Mouse (Mus musculus) cortical plate, adult 2 months (tissue): ENCODE data around the gene Zc3hc1.

Experiments used
- CTCF ChIP-seq: fragments of 200-500 bp; IDR thresholded peaks from 2 replicates; pipeline ENCODE4 v1.5.1; 2011; ENCODE audit warnings: mild to moderate bottlenecking, control low read depth, low read length; ENCODE audit not compliant: insufficient read depth; ENCODE audit errors: extremely low read depth
- POLR2A ChIP-seq: fragments of 200-500 bp; IDR thresholded peaks from 2 replicates; pipeline ENCODE4 v1.6.1; 2011; ENCODE audit warnings: mild to moderate bottlenecking, low read length, control low read depth; ENCODE audit not compliant: insufficient read depth; ENCODE audit errors: extremely low read depth

DNA sequence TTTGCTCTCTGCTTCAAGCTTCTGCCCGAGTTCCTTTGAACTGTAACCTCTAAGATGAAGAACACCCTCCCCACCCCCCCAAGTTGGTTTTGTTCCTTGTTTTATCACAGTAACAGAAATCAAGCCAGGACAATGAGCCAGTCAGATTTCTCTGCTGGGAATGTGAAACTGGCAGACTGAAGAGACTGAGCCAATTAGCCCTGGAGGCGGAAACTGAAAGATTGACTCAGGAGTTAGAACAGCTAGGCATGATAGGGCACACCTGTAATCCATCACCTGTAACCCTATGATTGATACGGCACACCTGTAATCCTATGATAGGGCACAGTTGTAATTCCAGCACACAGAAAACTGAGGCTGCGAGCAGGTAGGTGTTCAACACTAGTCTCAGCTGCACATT lies 58.6 kb downstream of the Zc3hc1 start:
- no peak for TF ChIP-seq POLR2A
- no peak for TF ChIP-seq CTCF
